Mouse (Mus musculus) liver, adult 2 months (tissue): ENCODE data around the gene Hist1h3g.

Source experiments
- CTCF ChIP-seq: fragments of 200-500 bp; IDR thresholded peaks from 2 replicates; pipeline ENCODE4 v1.5.1; 2011; ENCODE audit warnings: low read depth, low read length, control low read depth
- POLR2A ChIP-seq: fragments of 200-500 bp; IDR thresholded peaks from 2 replicates; pipeline ENCODE4 v1.6.1; 2011; ENCODE audit warnings: low read length, control low read depth; ENCODE audit not compliant: insufficient read depth; ENCODE audit errors: extremely low read depth

GRCm38 (mm10) chr13:23532262-23533075 is 2.8 kb upstream of the Hist1h3g start:
- TF ChIP-seq CTCF (no peak), POLR2A (no peak)
